Comparison of ENCODE assay signal across 8 mouse cellular contexts in genomic region chr12:109595753-109596152, GRCm38 (mm10). TPM values are rescaled to one million over a fixed set of nuclear protein-coding genes. Genes with fewer than 3 reads are reported as not detected.
DNase-seq lines count a peak whose midpoint lies in the region; ATAC-seq and TF ChIP-seq lines count a peak whose summit lies in the region.

No protein-coding gene starts in this region.

- H3K4me1 ChIP-seq in embryonic facial prominence, embryonic 15.5 days, result peaks cover 29% of the 10 kb centered on the region
- H3K4me1 ChIP-seq in lung, embryonic 14.5 days (ENCODE audit: insufficient read depth), result peaks cover 11% of the 10 kb centered on the region

- intact Hi-C loops in heart, postnatal 14 days (cut with DNase I), result no loop called here

- no peaks in the 10 kb centered on the region for H3K9me3 ChIP-seq in embryonic facial prominence, embryonic 15.5 days (replicated peaks)
- no peaks in the 10 kb centered on the region for H3K9me3 ChIP-seq in lung, embryonic 14.5 days (ENCODE audit: low read depth, low read length)

- peak overlapping the region; percentile 90 for H3K27ac ChIP-seq in embryonic facial prominence, embryonic 15.5 days (replicated peaks)
- H3K27ac ChIP-seq in lung, embryonic 14.5 days (ENCODE audit: low read depth), result peak overlapping the region; percentile 85

- WGBS in embryonic facial prominence, embryonic 15.5 days, result 46% methylated on average over 6 of the region's 6 CpGs
- 34% methylated on average over 6 of the region's 6 CpGs for WGBS in lung, embryonic 14.5 days

- no peak overlapping the region for H3K9ac ChIP-seq in embryonic facial prominence, embryonic 15.5 days
- no peak overlapping the region for H3K9ac ChIP-seq in lung, embryonic 14.5 days

- H3K27me3 ChIP-seq in embryonic facial prominence, embryonic 15.5 days, result no peaks in the 10 kb centered on the region
- no peaks in the 10 kb centered on the region for H3K27me3 ChIP-seq in lung, embryonic 14.5 days (ENCODE audit: insufficient read depth, low read length)

- DNase-seq in 3134 (ENCODE audit: extremely low read depth, insufficient read length, low spot score) (peak; percentile 37), adipocyte (ENCODE audit: low spot score) (peak; percentile 95)
- DNase-seq in heart, postnatal 14 days, result peak; percentile 22 to 66
- peak; percentile 93 for DNase-seq in lung, embryonic 14.5 days
- no peak for DNase-seq in embryo, embryonic 9.5 days (ENCODE audit: extremely low spot score)
- DNase-seq in layer of hippocampus, adult 18-20 months (ENCODE audit: low spot score in 2 of 2), result no peak
- DNase-seq in retina, postnatal 1 day, result no peak

- no peak overlapping the region for H3K4me3 ChIP-seq in embryonic facial prominence, embryonic 15.5 days (replicated peaks)
- H3K4me3 ChIP-seq in lung, embryonic 14.5 days (ENCODE audit: low read depth, low read length), result no peak overlapping the region

- TF ChIP-seq CTCF in lung, embryonic 14.5 days (IDR thresholded peaks at IDR 0.05; ENCODE audit: low read depth), result no peak

- peak; percentile 27 for ATAC-seq in embryonic facial prominence, embryonic 15.5 days (ENCODE audit: insufficient number of reproducible peaks, low FRiP score, low TSS enrichment, low read depth)
- peak; percentile 57 for ATAC-seq in lung, embryonic 14.5 days (ENCODE audit: insufficient read depth)

- peak overlapping the region; percentile 10; the same call in 1 of the 2 replicates for H3K4me2 ChIP-seq in embryonic facial prominence, embryonic 15.5 days (replicated peaks)
- no peak overlapping the region for H3K4me2 ChIP-seq in lung, embryonic 14.5 days

- peaks cover 30% of the 10 kb centered on the region for H3K36me3 ChIP-seq in embryonic facial prominence, embryonic 15.5 days
- peaks cover 44% of the 10 kb centered on the region for H3K36me3 ChIP-seq in lung, embryonic 14.5 days (ENCODE audit: insufficient read depth)

RNA-seq across cellular contexts. Expression of gene Rtl1, which starts 4.4 kb away (rescaled TPM):
- 3.6 TPM in 2 replicates for polyA plus RNA-seq in embryonic facial prominence, embryonic 15.5 days (2015; fragmentation: Nextera tagmentation; extraction: Ambion mirVana)
- total RNA-seq in heart, postnatal 14 days (2021), result under 1 TPM; 0.20 to 0.36 TPM
- 1.1 and 1.3 TPM in 2 replicates for polyA plus RNA-seq in lung, embryonic 14.5 days (2014; fragmentation: Nextera tagmentation; extraction: Ambion mirVana)
- total RNA-seq in layer of hippocampus, adult 18-20 months (2021), result under 1 TPM; 0.08 to 0.17 TPM

Comparison
In these comparisons a context has a peak if more than half of its experiments do, and no peak if none do; other contexts are left out.
1. DNase-seq: peak in 3134 (single experiment), adipocyte (single experiment), heart, postnatal 14 days (2 of 2) and lung, embryonic 14.5 days (single experiment); none in embryo, embryonic 9.5 days (single experiment), layer of hippocampus, adult 18-20 months (0 of 2) and retina, postnatal 1 day (single experiment).